Mouse (Mus musculus) heart, adult 11 months (tissue): ENCODE measurements around the gene Hist1h2ad.

Experiments
- DNase-seq: peaks from one replicate; pipeline ENCODE4 v3.0.0; 2022

The Hist1h2ad gene

GRCm38 (mm10) chr13:23573898-23574524 is at the start of gene Hist1h2ad, which contains the start of gene Hist1h2bf:
Gene Hist1h2ad, plus strand, starts transcription at chr13:23574381.
Gene Hist1h2bf, minus strand, starts transcription at chr13:23574196.
- peak; percentile 99 for DNase-seq

GRCm38 (mm10) chr13:23524654-23525053 is 49.5 kb upstream of the Hist1h2ad start:
- peak; percentile 95 for DNase-seq

GRCm38 (mm10) chr13:23525901-23526300 is 48.3 kb upstream of the Hist1h2ad start:
- peak; percentile 79 for DNase-seq

- DNase-seq: peak; percentile 98
Observed at GRCm38 (mm10) chr13:23526312-23526711, 47.9 kb upstream of the Hist1h2ad start.

- peak; percentile 82 for DNase-seq
Observed at GRCm38 (mm10) chr13:23529005-23529404, 45.2 kb upstream of the Hist1h2ad start.

GRCm38 (mm10) chr13:23529480-23530165 is 44.6 kb upstream of the Hist1h2ad start:
- DNase-seq: peak; percentile 6

GRCm38 (mm10) chr13:23530181-23530900 is 43.8 kb upstream of the Hist1h2ad start:
- DNase-seq: peak; percentile 95

GRCm38 (mm10) chr13:23530901-23531875 is 43.0 kb upstream of the Hist1h2ad start, which contains the start of gene Hist1h4h:
Gene Hist1h4h, plus strand, starts transcription at chr13:23531050.
- peak; percentile 100 for DNase-seq

GRCm38 (mm10) chr13:23532262-23533075 is 41.7 kb upstream of the Hist1h2ad start:
- DNase-seq: peak; percentile 86

GRCm38 (mm10) chr13:23533560-23534367 is 40.4 kb upstream of the Hist1h2ad start, which contains the start of gene Hist1h2af:
Gene Hist1h2af, plus strand, starts transcription at chr13:23533906.
- DNase-seq: peak; percentile 97

GRCm38 (mm10) chr13:23534368-23535131 is 39.6 kb upstream of the Hist1h2ad start:
- DNase-seq: no peak

- DNase-seq: peak; percentile 99
Observed at GRCm38 (mm10) chr13:23535137-23536075, 38.8 kb upstream of the Hist1h2ad start, which contains the start of gene Hist1h3g. Gene Hist1h3g, plus strand, starts transcription at chr13:23535422.

- peak; percentile 27 for DNase-seq
Observed at GRCm38 (mm10) chr13:23536076-23536822, 37.9 kb upstream of the Hist1h2ad start.

GRCm38 (mm10) chr13:23537006-23537710 is 37.0 kb upstream of the Hist1h2ad start:
- DNase-seq: peak; percentile 73

- peak; percentile 85 for DNase-seq
Observed at GRCm38 (mm10) chr13:23538249-23538648, 35.9 kb upstream of the Hist1h2ad start.

- DNase-seq: peak; percentile 17
Observed at GRCm38 (mm10) chr13:23539821-23540220, 34.4 kb upstream of the Hist1h2ad start.

- DNase-seq: peak; percentile 22
Observed at GRCm38 (mm10) chr13:23541497-23541896, 32.7 kb upstream of the Hist1h2ad start.
